Mouse (Mus musculus): ENCODE results near the gene Mrtfa.

GRCm38 (mm10) chr15:81050488-81050887 is 140.1 kb downstream of the Mrtfa start:
- TF ChIP-seq CTCF (IDR thresholded peaks at IDR 0.05; ENCODE audit: low read depth, low read length) (no peak), POLR2A (IDR thresholded peaks at IDR 0.05; ENCODE audit: insufficient read depth, low read length) (no peak), EP300 (IDR thresholded peaks at IDR 0.05; ENCODE audit: insufficient read depth, low read depth, low read length) (no peak)

All from ES-Bruce4 (cell line).